Mouse (Mus musculus): ENCODE measurements around the gene Ndufs1.

DNA sequence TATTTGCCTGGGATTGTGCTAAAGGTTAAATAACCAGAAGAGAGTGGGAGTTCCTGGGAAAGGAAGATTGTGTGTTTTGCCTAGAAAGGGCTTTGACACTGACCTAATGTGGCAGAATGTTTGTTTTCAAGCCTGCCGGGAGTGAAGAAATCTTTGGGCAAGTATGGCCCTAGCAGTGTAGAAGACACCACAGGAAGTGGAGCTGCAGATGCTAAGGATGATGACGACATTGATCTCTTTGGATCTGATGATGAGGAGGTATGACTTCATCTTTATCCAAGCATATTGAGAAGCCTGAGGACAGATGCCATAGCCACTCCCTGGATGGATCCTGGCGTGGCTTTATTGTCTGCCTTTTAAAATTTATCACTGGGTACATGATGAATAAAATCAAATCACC lies 1.7 kb upstream of the Ndufs1 start:
- TF ChIP-seq CTCF (IDR thresholded peaks at IDR 0.05; ENCODE audit: low read depth, low read length), result no peak
- no peak for TF ChIP-seq TAL1 (conservative IDR thresholded peaks at IDR 0.05; ENCODE audit: low read depth, low read length)
- TF ChIP-seq POLR2AphosphoS5 (IDR thresholded peaks at IDR 0.05; ENCODE audit: insufficient replicate concordance, low read depth, low read length), result no peak
- TF ChIP-seq GATA1 (IDR thresholded peaks at IDR 0.05; ENCODE audit: borderline replicate concordance, low read length), result no peak
- TF ChIP-seq GATA2 (IDR thresholded peaks at IDR 0.05; ENCODE audit: borderline replicate concordance, low read depth, low read length), result no peak
